17 mouse cellular contexts compared by ENCODE assay signal in genomic region chr1:89189204-89189603, GRCm38 (mm10).
DNase-seq lines count a peak whose midpoint lies in the region; ATAC-seq and TF ChIP-seq lines count a peak whose summit lies in the region.
"Had no signal": no experiment of that assay in that cellular context is flagged by ENCODE, and none has a peak within 500 bp of the region (broad histone marks: within the 10 kb centered on the region; RNA-seq: fewer than 3 reads in every experiment).

No protein-coding gene starts in this region.

- H3K4me2 ChIP-seq in forebrain, postnatal 0 days (ENCODE audit: low read depth) = no peak overlapping the region
- no peak overlapping the region for H3K4me2 ChIP-seq in hindbrain, embryonic 13.5 days
- H3K4me2 ChIP-seq: hindbrain, embryonic 15.5 days; liver, embryonic 11.5 days; neural tube, embryonic 13.5 days had no signal

- no peak for DNase-seq in forebrain, embryonic 10.5 days (ENCODE audit: extremely low spot score, low spot score)
- no peak for DNase-seq in forebrain, postnatal 0 days
- peak; percentile 39 for DNase-seq in hindbrain, embryonic 10.5 days (ENCODE audit: low spot score)
- peak; percentile 45 for DNase-seq in lung, postnatal 10 days
- DNase-seq in lung, postnatal 36 days = no peak
- peak; percentile 95 for DNase-seq in ZHBTc4 (ENCODE audit: low read depth, low spot score)
- DNase-seq in cerebellum, postnatal 14 days = no peak
- DNase-seq: adrenal gland, postnatal 36 days; cerebellum, postnatal 25 days; left cerebral cortex, postnatal 4 days; right cerebral cortex, adult 18-20 months had no signal

- no peak overlapping the region for H3K4me3 ChIP-seq in forebrain, embryonic 10.5 days
- H3K4me3 ChIP-seq in forebrain, postnatal 0 days (ENCODE audit: low read depth, low read length) = no peak overlapping the region
- H3K4me3 ChIP-seq in hindbrain, embryonic 10.5 days = no peak overlapping the region
- no peak overlapping the region for H3K4me3 ChIP-seq in hindbrain, embryonic 13.5 days
- H3K4me3 ChIP-seq: hindbrain, embryonic 15.5 days; neural tube, embryonic 13.5 days had no signal

- no peaks in the 10 kb centered on the region for H3K9me3 ChIP-seq in forebrain, embryonic 10.5 days
- H3K9me3 ChIP-seq in forebrain, postnatal 0 days (ENCODE audit: low read length) = peaks cover 2% of the 10 kb centered on the region; the same call in 1 of the 2 replicates
- no peaks in the 10 kb centered on the region for H3K9me3 ChIP-seq in hindbrain, embryonic 10.5 days
- no peaks in the 10 kb centered on the region for H3K9me3 ChIP-seq in hindbrain, embryonic 13.5 days
- H3K9me3 ChIP-seq: hindbrain, embryonic 15.5 days; neural tube, embryonic 13.5 days had no signal

- H3K27ac ChIP-seq in forebrain, embryonic 10.5 days = peak overlapping the region; percentile 48
- H3K27ac ChIP-seq in forebrain, postnatal 0 days (ENCODE audit: low read depth, low read length) = no peak overlapping the region
- H3K27ac ChIP-seq in hindbrain, embryonic 10.5 days = no peak overlapping the region
- no peak overlapping the region for H3K27ac ChIP-seq in hindbrain, embryonic 13.5 days
- H3K27ac ChIP-seq: macrophage had no signal

- H3K9ac ChIP-seq in forebrain, postnatal 0 days = no peak overlapping the region
- no peak overlapping the region for H3K9ac ChIP-seq in hindbrain, embryonic 13.5 days
- H3K9ac ChIP-seq: hindbrain, embryonic 15.5 days; neural tube, embryonic 13.5 days had no signal

- WGBS in forebrain, embryonic 10.5 days = 80% methylated on average over 5 of the region's 5 CpGs
- WGBS in forebrain, postnatal 0 days = 74% methylated on average over 5 of the region's 5 CpGs
- WGBS in hindbrain, embryonic 10.5 days = 62% methylated on average over 5 of the region's 5 CpGs
- 52% methylated on average over 5 of the region's 5 CpGs for WGBS in hindbrain, embryonic 13.5 days

- H3K4me1 ChIP-seq in forebrain, embryonic 10.5 days = peaks cover 65% of the 10 kb centered on the region
- no peaks in the 10 kb centered on the region for H3K4me1 ChIP-seq in forebrain, postnatal 0 days (ENCODE audit: insufficient read depth)
- H3K4me1 ChIP-seq in hindbrain, embryonic 10.5 days (replicated peaks) = peaks cover 34% of the 10 kb centered on the region
- peaks cover 15% of the 10 kb centered on the region for H3K4me1 ChIP-seq in hindbrain, embryonic 13.5 days (replicated peaks)

- no peaks in the 10 kb centered on the region for H3K27me3 ChIP-seq in forebrain, embryonic 10.5 days (ENCODE audit: poor library complexity, severe bottlenecking)
- no peaks in the 10 kb centered on the region for H3K27me3 ChIP-seq in forebrain, postnatal 0 days (ENCODE audit: insufficient read depth, low read length)
- no peaks in the 10 kb centered on the region for H3K27me3 ChIP-seq in hindbrain, embryonic 10.5 days (ENCODE audit: insufficient read depth, poor library complexity, severe bottlenecking)
- no peaks in the 10 kb centered on the region for H3K27me3 ChIP-seq in hindbrain, embryonic 13.5 days
- H3K27me3 ChIP-seq: hindbrain, embryonic 15.5 days; neural tube, embryonic 13.5 days had no signal

- TF ChIP-seq CTCF in forebrain, postnatal 0 days (IDR thresholded peaks at IDR 0.05; ENCODE audit: low read depth) = no peak

- ATAC-seq in forebrain, postnatal 0 days = no peak
- no peak for ATAC-seq in hindbrain, embryonic 13.5 days (ENCODE audit: low FRiP score)
- ATAC-seq: intestine, postnatal 0 days had no signal

- H3K36me3 ChIP-seq in forebrain, embryonic 10.5 days (replicated peaks) = no peaks in the 10 kb centered on the region
- no peaks in the 10 kb centered on the region for H3K36me3 ChIP-seq in forebrain, postnatal 0 days (ENCODE audit: insufficient read depth)
- no peaks in the 10 kb centered on the region for H3K36me3 ChIP-seq in hindbrain, embryonic 10.5 days
- no peaks in the 10 kb centered on the region for H3K36me3 ChIP-seq in hindbrain, embryonic 13.5 days
- H3K36me3 ChIP-seq: hindbrain, embryonic 15.5 days; neural tube, embryonic 13.5 days had no signal

Comparison
In these comparisons a context has a peak if more than half of its experiments do, and no peak if none do; other contexts are left out.
1. DNase-seq: peak in hindbrain, embryonic 10.5 days (single experiment), lung, postnatal 10 days (single experiment) and ZHBTc4 (single experiment); none in forebrain, embryonic 10.5 days (single experiment), forebrain, postnatal 0 days (single experiment), lung, postnatal 36 days (single experiment) and cerebellum, postnatal 14 days (0 of 2).